Mouse (Mus musculus) cortical plate, adult 2 months (tissue): ENCODE data around the gene Itgb3.
"Not testable (repeated sequence)": the region's sequence is repeated elsewhere in the genome, so short reads cannot be mapped to it uniquely, and the experiment has no call there.

Experiments
- CTCF ChIP-seq: fragments of 200-500 bp; IDR thresholded peaks from 2 replicates; pipeline ENCODE4 v1.5.1; 2011; ENCODE audit warnings: mild to moderate bottlenecking, control low read depth, low read length; ENCODE audit not compliant: insufficient read depth; ENCODE audit errors: extremely low read depth
- POLR2A ChIP-seq: fragments of 200-500 bp; IDR thresholded peaks from 2 replicates; pipeline ENCODE4 v1.6.1; 2011; ENCODE audit warnings: mild to moderate bottlenecking, low read length, control low read depth; ENCODE audit not compliant: insufficient read depth; ENCODE audit errors: extremely low read depth

DNA sequence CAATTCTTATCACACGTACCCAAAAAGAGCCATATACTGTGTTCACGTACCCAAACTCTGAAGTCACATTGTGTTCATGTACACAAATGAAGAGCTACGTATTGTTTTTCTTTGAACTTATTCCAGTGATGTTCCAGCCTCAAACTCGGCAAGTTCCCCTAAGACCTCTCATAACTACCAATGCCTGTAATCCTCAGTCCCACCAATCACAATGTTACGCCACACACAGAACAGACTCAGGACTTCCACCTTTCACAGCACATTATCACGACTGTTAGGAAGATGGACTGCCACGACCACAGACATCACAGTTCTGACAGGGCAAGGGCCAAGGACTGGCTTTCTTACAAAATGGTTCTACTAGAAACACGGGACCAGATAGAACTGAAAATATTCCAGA is 37.3 kb upstream of the Itgb3 start:
- not testable (repeated sequence) for TF ChIP-seq CTCF, POLR2A
